Mouse (Mus musculus) ES-Bruce4 (cell line): ENCODE measurements around the gene Cnfn. TPM values are rescaled to one million over a fixed set of nuclear protein-coding genes. Genes with fewer than 3 reads are reported as not detected.
"Not testable (repeated sequence)": the region's sequence is repeated elsewhere in the genome, so short reads cannot be mapped to it uniquely, and the experiment has no call there.

Source experiments
- H3K27ac ChIP-seq: 2 replicates; pipeline ENCODE4 v1.5.1; 2012; ENCODE audit warnings: low read length, inconsistent platforms; ENCODE audit not compliant: insufficient read depth
- H3K27me3 ChIP-seq: 2 replicates; pipeline ENCODE4 v1.6.1; 2012; ENCODE audit warnings: mild to moderate bottlenecking, low read length, inconsistent platforms; ENCODE audit not compliant: control insufficient read depth, poor library complexity, insufficient read depth, severe bottlenecking
- H3K36me3 ChIP-seq: 2 replicates; pipeline ENCODE4 v1.6.1; 2012; ENCODE audit warnings: inconsistent platforms, mild to moderate bottlenecking, low read length, moderate library complexity; ENCODE audit not compliant: control insufficient read depth, poor library complexity, insufficient read depth, severe bottlenecking
- H3K4me1 ChIP-seq: one replicate; pipeline ENCODE4 v1.8.1; 2011; ENCODE audit warnings: low read length; ENCODE audit not compliant: control insufficient read depth, insufficient read depth
- H3K4me3 ChIP-seq: 2 replicates; pipeline ENCODE4 v1.5.1; 2011; ENCODE audit warnings: low read depth, mild to moderate bottlenecking, low read length
- H3K9ac ChIP-seq: 2 replicates; pipeline ENCODE4 v1.6.1; 2012; ENCODE audit warnings: low read depth, mild to moderate bottlenecking, inconsistent platforms; ENCODE audit not compliant: poor library complexity, severe bottlenecking
- H3K9me3 ChIP-seq: replicated peaks from 2 replicates; pipeline ENCODE4 v1.6.1; 2012; ENCODE audit warnings: mild to moderate bottlenecking, low read length, inconsistent platforms; ENCODE audit not compliant: control insufficient read depth, poor library complexity, insufficient read depth, severe bottlenecking
- CTCF ChIP-seq: IDR thresholded peaks from one replicate; pipeline ENCODE4 v1.8.1; 2011; ENCODE audit warnings: low read depth, low read length
- EP300 ChIP-seq: IDR thresholded peaks from 2 replicates; pipeline ENCODE4 v1.6.1; 2011; ENCODE audit warnings: low read depth, low read length; ENCODE audit not compliant: insufficient read depth
- POLR2A ChIP-seq: IDR thresholded peaks from one replicate; pipeline ENCODE4 v1.8.1; 2011; ENCODE audit warnings: low read length; ENCODE audit not compliant: insufficient read depth
- polyA plus RNA-seq: library from polyadenylated mRNA; stranded (reverse); fragments of >200 nt; gene quantifications from 2 replicates; pipeline ENCODE4 v1.2.4, GENCODE M21; 2011; ENCODE audit warnings: low read depth; ENCODE audit not compliant: missing spikeins, insufficient read depth, insufficient read length

Gene Cnfn
- polyA plus RNA-seq, 1 experiment, result not detected

DNA sequence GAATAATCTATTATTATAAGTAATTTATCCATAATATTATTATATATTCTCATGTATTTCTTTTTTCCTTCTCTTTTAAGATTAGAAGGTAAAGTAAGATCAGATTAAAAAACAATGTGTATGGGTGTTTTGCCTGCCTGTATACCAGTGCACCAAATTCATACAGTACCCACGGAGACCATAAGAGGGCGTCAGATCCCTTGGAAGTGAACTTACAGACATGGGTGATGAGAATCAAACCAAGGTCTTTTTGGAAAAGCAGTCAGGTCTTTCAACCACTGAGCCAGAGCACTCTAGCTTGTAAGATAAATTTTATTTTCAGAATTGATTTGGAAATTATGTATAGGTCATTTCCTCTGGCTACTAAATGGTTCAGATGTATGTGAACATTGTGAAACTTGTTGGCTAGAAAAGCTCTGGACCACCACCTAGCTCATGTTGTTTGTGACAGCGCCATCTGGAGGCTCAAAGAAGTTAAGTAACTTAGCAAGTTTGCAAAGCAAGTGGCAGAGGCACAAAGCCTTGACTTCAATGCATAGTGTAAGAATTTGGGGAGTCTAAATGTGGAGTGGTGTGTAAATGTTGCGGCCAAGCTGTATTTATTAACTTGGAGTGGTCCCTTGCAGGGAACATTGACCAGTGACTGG is 39.7 kb upstream of the Cnfn start:
- H3K4me1 ChIP-seq, result peaks cover 2% of the 10 kb centered on the region
- no peaks in the 10 kb centered on the region for H3K9me3 ChIP-seq
- TF ChIP-seq CTCF, result no peak
- no peak for TF ChIP-seq EP300
- no peak for TF ChIP-seq POLR2A
- no peak overlapping the region for H3K4me3 ChIP-seq
- H3K9ac ChIP-seq, result no peak overlapping the region
- H3K36me3 ChIP-seq, result peaks cover 2% of the 10 kb centered on the region; the same call in 1 of the 2 replicates
- no peaks in the 10 kb centered on the region for H3K27me3 ChIP-seq
- no peak overlapping the region for H3K27ac ChIP-seq

GRCm38 (mm10) chr7:25406468-25406867 is 36.9 kb upstream of the Cnfn start:
- Histone ChIP-seq H3K36me3 (peaks cover 2% of the 10 kb centered on the region; the same call in 1 of the 2 replicates), H3K9me3 (no peaks in the 10 kb centered on the region), H3K9ac (no peak overlapping the region), H3K27ac (no peak overlapping the region), H3K27me3 (no peaks in the 10 kb centered on the region), H3K4me1 (no peaks in the 10 kb centered on the region), H3K4me3 (no peak overlapping the region)
- no peak for TF ChIP-seq POLR2A
- TF ChIP-seq EP300, result no peak
- TF ChIP-seq CTCF, result no peak

- no peak overlapping the region for H3K27ac ChIP-seq
Measured at GRCm38 (mm10) chr7:25402671-25403101, 33.2 kb upstream of the Cnfn start.

DNA sequence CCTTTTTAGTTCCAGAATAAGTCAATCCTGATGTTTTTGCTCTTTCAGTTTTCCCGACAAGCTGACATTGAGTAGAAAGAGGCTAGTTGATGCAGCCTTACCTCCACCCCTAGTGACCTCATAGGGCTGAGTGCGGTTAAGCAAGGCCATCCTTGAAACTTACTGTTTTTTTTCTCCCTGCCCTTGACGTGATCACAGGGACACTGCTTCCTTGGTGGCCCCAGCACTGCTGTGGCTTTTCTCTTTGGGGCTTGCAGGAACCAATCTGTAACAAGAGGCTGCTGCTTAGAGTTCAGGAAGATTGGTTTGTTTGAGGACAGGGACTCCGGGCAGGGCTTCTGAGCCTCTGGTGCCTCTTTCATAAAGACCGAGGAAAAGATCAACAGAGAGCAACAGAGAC is 32.5 kb upstream of the Cnfn start:
- no peak overlapping the region for H3K27ac ChIP-seq
- no peak overlapping the region for H3K4me3 ChIP-seq
- H3K9ac ChIP-seq, result no peak overlapping the region

More at GRCm38 (mm10) chr7:25402671-25403101, 33.2 kb upstream of the Cnfn start:
- TF ChIP-seq POLR2A (no peak), CTCF (peak; percentile 83)
- Histone ChIP-seq H3K4me3 (no peak overlapping the region), H3K27me3 (no peaks in the 10 kb centered on the region), H3K4me1 (no peaks in the 10 kb centered on the region), H3K36me3 (peaks cover 2% of the 10 kb centered on the region; the same call in 1 of the 2 replicates), H3K9ac (no peak overlapping the region), H3K9me3 (no peaks in the 10 kb centered on the region)

GRCm38 (mm10) chr7:25401551-25401950 is 32.0 kb upstream of the Cnfn start:
- TF ChIP-seq CTCF, result no peak
- no peak for TF ChIP-seq POLR2A
- TF ChIP-seq EP300, result no peak
- no peak overlapping the region for H3K4me3 ChIP-seq
- H3K27ac ChIP-seq, result no peak overlapping the region
- H3K9me3 ChIP-seq, result no peaks in the 10 kb centered on the region
- H3K9ac ChIP-seq, result no peak overlapping the region
- no peaks in the 10 kb centered on the region for H3K27me3 ChIP-seq
- no peaks in the 10 kb centered on the region for H3K4me1 ChIP-seq
- H3K36me3 ChIP-seq, result peaks cover 2% of the 10 kb centered on the region; the same call in 1 of the 2 replicates

More for the DNA sequence above, 32.5 kb upstream of the Cnfn start:
- Histone ChIP-seq H3K36me3 (peaks cover 2% of the 10 kb centered on the region; the same call in 1 of the 2 replicates), H3K4me1 (no peaks in the 10 kb centered on the region), H3K9me3 (no peaks in the 10 kb centered on the region), H3K27me3 (no peaks in the 10 kb centered on the region)
- TF ChIP-seq POLR2A, result no peak
- TF ChIP-seq EP300, result no peak
- no peak for TF ChIP-seq CTCF

- H3K9ac ChIP-seq, H3K4me1 ChIP-seq, H3K4me3 ChIP-seq, H3K27ac ChIP-seq, H3K36me3 ChIP-seq, H3K9me3 ChIP-seq, H3K27me3 ChIP-seq: not testable (repeated sequence)
Measured at GRCm38 (mm10) chr7:25399028-25399427, 29.5 kb upstream of the Cnfn start.
